Mouse (Mus musculus): Measurements from ENCODE around the gene Chchd2. TPM values are rescaled to one million over a fixed set of nuclear protein-coding genes. Genes with fewer than 3 reads are reported as not detected.
"Not testable (repeated sequence)": the region's sequence is repeated elsewhere in the genome, so short reads cannot be mapped to it uniquely, and the experiment has no call there.

The Chchd2 gene
- polyA plus RNA-seq, 1 experiment = 1,221 TPM

GRCm38 (mm10) chr5:129919320-129919719 lies 32.0 kb upstream of the Chchd2 start:
- Histone ChIP-seq H3K27ac (ENCODE audit: control insufficient read depth, insufficient read depth, low read length) (no peak overlapping the region), H3K27me3 (ENCODE audit: control insufficient read depth, insufficient read depth, low read length) (no peaks in the 10 kb centered on the region), H3K4me1 (replicated peaks; ENCODE audit: control insufficient read depth, insufficient read depth, low read length) (no peaks in the 10 kb centered on the region), H3K36me3 (ENCODE audit: control insufficient read depth, insufficient read depth, low read length) (no peaks in the 10 kb centered on the region), H3K4me3 (ENCODE audit: control insufficient read depth, insufficient read depth, low read length) (no peak overlapping the region)
- DNase-seq = no peak
- 86% methylated on average over 8 of the region's 8 CpGs for WGBS
- TF ChIP-seq CTCF (IDR thresholded peaks at IDR 0.05; ENCODE audit: borderline replicate concordance, control insufficient read depth, extremely low read depth, insufficient read depth, low read length, poor library complexity) (no peak), POLR2A (IDR thresholded peaks at IDR 0.05; ENCODE audit: control insufficient read depth, extremely low read depth, insufficient read depth, low read length, poor library complexity) (no peak)

- DNase-seq = no peak
- no peak overlapping the region for H3K4me3 ChIP-seq (ENCODE audit: control insufficient read depth, insufficient read depth, low read length)
- no peaks in the 10 kb centered on the region for H3K36me3 ChIP-seq (ENCODE audit: control insufficient read depth, insufficient read depth, low read length)
- no peaks in the 10 kb centered on the region for H3K27me3 ChIP-seq (ENCODE audit: control insufficient read depth, insufficient read depth, low read length)
- 90% methylated on average over 9 of the region's 9 CpGs for WGBS
- no peak overlapping the region for H3K27ac ChIP-seq (ENCODE audit: control insufficient read depth, insufficient read depth, low read length)
- no peaks in the 10 kb centered on the region for H3K4me1 ChIP-seq (replicated peaks; ENCODE audit: control insufficient read depth, insufficient read depth, low read length)
- TF ChIP-seq CTCF (IDR thresholded peaks at IDR 0.05; ENCODE audit: borderline replicate concordance, control insufficient read depth, extremely low read depth, insufficient read depth, low read length, poor library complexity) = no peak
- no peak for TF ChIP-seq POLR2A (IDR thresholded peaks at IDR 0.05; ENCODE audit: control insufficient read depth, extremely low read depth, insufficient read depth, low read length, poor library complexity)
Observed at GRCm38 (mm10) chr5:129918752-129919151, 31.5 kb upstream of the Chchd2 start.

GRCm38 (mm10) chr5:129918065-129918651 lies 30.9 kb upstream of the Chchd2 start:
- Histone ChIP-seq H3K36me3 (ENCODE audit: control insufficient read depth, insufficient read depth, low read length) (no peaks in the 10 kb centered on the region), H3K27ac (ENCODE audit: control insufficient read depth, insufficient read depth, low read length) (no peak overlapping the region), H3K4me1 (replicated peaks; ENCODE audit: control insufficient read depth, insufficient read depth, low read length) (no peaks in the 10 kb centered on the region), H3K4me3 (ENCODE audit: control insufficient read depth, insufficient read depth, low read length) (no peak overlapping the region), H3K27me3 (ENCODE audit: control insufficient read depth, insufficient read depth, low read length) (no peaks in the 10 kb centered on the region)
- DNase-seq = no peak
- WGBS = 96% methylated on average over 24 of the region's 24 CpGs
- TF ChIP-seq POLR2A (IDR thresholded peaks at IDR 0.05; ENCODE audit: control insufficient read depth, extremely low read depth, insufficient read depth, low read length, poor library complexity) = no peak
- TF ChIP-seq CTCF (IDR thresholded peaks at IDR 0.05; ENCODE audit: borderline replicate concordance, control insufficient read depth, extremely low read depth, insufficient read depth, low read length, poor library complexity) = no peak

DNA sequence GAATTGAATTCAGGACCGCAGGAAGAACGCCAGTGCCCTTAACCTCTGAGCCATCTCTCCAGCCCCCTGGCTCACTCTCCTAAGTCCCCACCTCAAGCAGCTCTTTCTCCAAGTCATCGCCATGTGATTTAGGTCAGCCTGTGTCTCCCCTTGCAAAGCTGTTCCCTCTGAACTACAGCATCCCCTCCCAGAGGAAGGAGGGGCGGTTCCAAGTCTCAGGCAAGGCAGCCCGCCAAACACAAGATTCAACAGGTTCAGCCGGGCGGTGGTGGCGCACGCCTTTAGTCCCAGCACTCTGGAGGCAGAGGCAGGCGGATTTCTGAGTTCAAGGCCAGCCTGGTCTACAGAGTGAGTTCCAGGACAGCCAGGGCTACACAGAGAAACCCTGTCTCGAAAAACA lies 28.2 kb upstream of the Chchd2 start:
- H3K4me3 ChIP-seq (ENCODE audit: control insufficient read depth, insufficient read depth, low read length); H3K27ac ChIP-seq (ENCODE audit: control insufficient read depth, insufficient read depth, low read length); H3K27me3 ChIP-seq (ENCODE audit: control insufficient read depth, insufficient read depth, low read length); H3K36me3 ChIP-seq (ENCODE audit: control insufficient read depth, insufficient read depth, low read length); H3K4me1 ChIP-seq (replicated peaks; ENCODE audit: control insufficient read depth, insufficient read depth, low read length); DNase-seq: not testable (repeated sequence)
- 82% methylated on average over 11 of the region's 11 CpGs for WGBS

- 41% methylated on average over 2 of the region's 2 CpGs for WGBS
- DNase-seq = peak; percentile 18
- H3K4me3 ChIP-seq (ENCODE audit: control insufficient read depth, insufficient read depth, low read length) = no peak overlapping the region
Observed at GRCm38 (mm10) chr5:129914024-129914423, 26.8 kb upstream of the Chchd2 start.

GRCm38 (mm10) chr5:129909591-129909990 lies 22.3 kb upstream of the Chchd2 start:
- Histone ChIP-seq H3K36me3 (ENCODE audit: control insufficient read depth, insufficient read depth, low read length) (no peaks in the 10 kb centered on the region), H3K4me3 (ENCODE audit: control insufficient read depth, insufficient read depth, low read length) (no peak overlapping the region), H3K27ac (ENCODE audit: control insufficient read depth, insufficient read depth, low read length) (no peak overlapping the region), H3K4me1 (replicated peaks; ENCODE audit: control insufficient read depth, insufficient read depth, low read length) (peaks cover 8% of the 10 kb centered on the region; the same call in 1 of the 2 replicates), H3K27me3 (ENCODE audit: control insufficient read depth, insufficient read depth, low read length) (no peaks in the 10 kb centered on the region)
- no peak for DNase-seq
- 74% methylated on average over 7 of the region's 7 CpGs for WGBS
- TF ChIP-seq CTCF (IDR thresholded peaks at IDR 0.05; ENCODE audit: borderline replicate concordance, control insufficient read depth, extremely low read depth, insufficient read depth, low read length, poor library complexity) (no peak), POLR2A (IDR thresholded peaks at IDR 0.05; ENCODE audit: control insufficient read depth, extremely low read depth, insufficient read depth, low read length, poor library complexity) (no peak)

More at GRCm38 (mm10) chr5:129914024-129914423, 26.8 kb upstream of the Chchd2 start:
- Histone ChIP-seq H3K27me3 (ENCODE audit: control insufficient read depth, insufficient read depth, low read length) (no peaks in the 10 kb centered on the region), H3K4me1 (replicated peaks; ENCODE audit: control insufficient read depth, insufficient read depth, low read length) (peaks cover 4% of the 10 kb centered on the region; the same call in 1 of the 2 replicates), H3K36me3 (ENCODE audit: control insufficient read depth, insufficient read depth, low read length) (no peaks in the 10 kb centered on the region), H3K27ac (ENCODE audit: control insufficient read depth, insufficient read depth, low read length) (no peak overlapping the region)
- TF ChIP-seq POLR2A (IDR thresholded peaks at IDR 0.05; ENCODE audit: control insufficient read depth, extremely low read depth, insufficient read depth, low read length, poor library complexity) = no peak
- peak; percentile 83; the same call in 1 of the 2 replicates for TF ChIP-seq CTCF (IDR thresholded peaks at IDR 0.05; ENCODE audit: borderline replicate concordance, control insufficient read depth, extremely low read depth, insufficient read depth, low read length, poor library complexity)

DNA sequence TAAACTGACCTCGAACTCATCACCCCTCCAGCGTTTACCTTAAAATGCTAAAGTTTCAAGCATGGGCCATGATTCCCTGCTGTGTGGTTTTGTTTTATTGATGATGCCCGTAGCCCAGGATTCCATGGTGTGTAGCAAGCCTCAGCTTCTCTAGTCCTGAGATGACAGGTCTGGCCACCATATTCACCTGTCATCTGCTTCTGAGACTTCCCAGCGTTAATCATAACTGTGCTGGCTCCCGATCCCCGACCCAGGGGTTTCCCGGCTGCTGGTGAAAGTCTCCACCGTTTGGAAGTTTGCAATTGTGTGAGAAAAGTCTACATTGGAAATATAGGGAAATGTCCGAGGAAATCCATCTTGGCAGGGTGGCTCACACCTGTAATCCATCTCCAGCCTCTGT lies 21.9 kb upstream of the Chchd2 start:
- H3K36me3 ChIP-seq (ENCODE audit: control insufficient read depth, insufficient read depth, low read length) = no peaks in the 10 kb centered on the region
- no peak overlapping the region for H3K4me3 ChIP-seq (ENCODE audit: control insufficient read depth, insufficient read depth, low read length)
- 82% methylated on average over 9 of the region's 9 CpGs for WGBS
- H3K27me3 ChIP-seq (ENCODE audit: control insufficient read depth, insufficient read depth, low read length) = no peaks in the 10 kb centered on the region
- peaks cover 8% of the 10 kb centered on the region; the same call in 1 of the 2 replicates for H3K4me1 ChIP-seq (replicated peaks; ENCODE audit: control insufficient read depth, insufficient read depth, low read length)
- no peak for TF ChIP-seq POLR2A (IDR thresholded peaks at IDR 0.05; ENCODE audit: control insufficient read depth, extremely low read depth, insufficient read depth, low read length, poor library complexity)
- TF ChIP-seq CTCF (IDR thresholded peaks at IDR 0.05; ENCODE audit: borderline replicate concordance, control insufficient read depth, extremely low read depth, insufficient read depth, low read length, poor library complexity) = no peak
- no peak overlapping the region for H3K27ac ChIP-seq (ENCODE audit: control insufficient read depth, insufficient read depth, low read length)
- DNase-seq = no peak

Measured in thymus, adult 2 months (tissue).